Mouse (Mus musculus) Patski (cell line): ENCODE results near the gene Pan3. TPM values are rescaled to one million over a fixed set of nuclear protein-coding genes. Genes with fewer than 3 reads are reported as not detected.
A peak's percentile ranks its signal among the peaks of the same experiment; 100 is the strongest.

Experiments
- ATAC-seq: fragments of 100-300 bp; one replicate; pipeline ENCODE4 v1.8.0; 2021
- CTCF ChIA-PET: fragments of 350-600 bp; sonication (Branson Sonifier 250); formaldehyde crosslinking; loops from one replicate; lab custom pipeline; 2022; ENCODE audit warnings: inconsistent platforms; lab: Charles Lee
- POLR2A ChIA-PET: fragments of 350-600 bp; sonication (Branson Sonifier 250); formaldehyde crosslinking; loops from one replicate; lab custom pipeline; 2022; ENCODE audit warnings: antibody characterized with exemption, inconsistent platforms; lab: Charles Lee
- DNase-seq: peaks from one replicate; pipeline ENCODE4 v3.0.0-alpha.2; 2011; ENCODE audit warnings: low read depth, low spot score
- H3K27me3 ChIP-seq: fragments of 371-371 bp; one replicate; pipeline ENCODE4 v1.5.1; 2021
- CTCF ChIP-seq: fragments of 100-300 bp; IDR thresholded peaks from one replicate; pipeline ENCODE4 v1.5.1; 2021
- in situ Hi-C: fragments of 300-500 bp; cut with MboI; formaldehyde crosslinking; loops from 3 replicates; pipeline ENCODE4 v1.11.1; 2018; ENCODE audit warnings: low pct_unique_long_range_greater_than_20kb, mixed read lengths
- polyA plus RNA-seq: library from polyadenylated mRNA; unstranded; gene quantifications from one replicate; pipeline ENCODE4 v1.2.3, GENCODE M21; 2021

Gene Pan3
- polyA plus RNA-seq, 1 experiment from 2014 or later: 62.2 TPM

DNA sequence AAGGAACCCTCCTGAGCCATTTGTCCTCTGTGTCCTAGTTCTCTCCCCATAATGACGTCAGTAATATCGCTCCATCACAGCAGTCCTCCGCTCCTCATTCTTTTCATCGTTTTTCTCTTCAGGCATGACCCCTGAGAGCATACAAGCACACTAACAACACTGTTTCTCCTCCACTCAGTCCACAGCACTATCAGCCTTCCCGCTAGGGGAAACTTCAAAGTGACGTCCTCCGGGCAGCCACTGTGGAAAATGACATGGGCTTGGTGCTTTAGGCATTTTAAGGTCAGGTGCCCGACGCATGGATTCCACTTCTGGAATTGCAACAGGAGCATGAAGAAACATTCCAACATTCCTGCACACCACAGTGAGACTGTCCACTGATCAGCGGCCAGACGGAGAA is 28.9 kb upstream of the Pan3 start:
- no peak for TF ChIP-seq CTCF
- DNase-seq: no peak
- ChIA-PET CTCF (interaction anchor here (1.4 to 1.5 kb wide), 2 partner anchors 15 to 145 kb away, joined by 3 to 4 read pairs; no protein-coding TSS in a partner anchor), POLR2A (no interaction called here)
- peak; percentile 10 for ATAC-seq
- in situ Hi-C loops: loop anchor here (5.0 to 10.0 kb wide), 2 partner anchors 334 to 446 kb away; no protein-coding TSS in a partner anchor
- peaks cover 16% of the 10 kb centered on the region for H3K27me3 ChIP-seq

DNA sequence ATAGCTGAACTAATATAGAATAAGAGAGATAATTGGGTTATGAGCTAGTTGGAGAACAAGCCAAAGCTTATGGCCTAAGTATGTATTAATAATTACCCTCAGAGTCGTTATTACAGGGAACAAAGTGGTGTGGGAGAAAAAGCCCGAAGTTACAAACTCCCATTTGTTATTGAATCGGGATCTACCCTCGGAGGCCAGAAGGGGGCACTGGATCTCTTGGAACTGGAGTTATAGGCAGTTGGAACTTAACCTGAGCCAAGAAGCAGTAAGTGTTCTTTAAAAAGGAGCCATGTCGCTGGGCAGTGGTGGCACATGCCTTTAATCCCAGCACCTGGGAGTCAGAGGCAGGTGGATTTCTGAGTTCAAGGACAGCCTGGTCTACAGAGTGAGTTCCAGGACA is 27.5 kb upstream of the Pan3 start:
- ChIA-PET CTCF (interaction anchor here (0.8 to 1.5 kb wide), 9 partner anchors 16 to 322 kb away, joined by 3 to 4 read pairs (median 3); no protein-coding TSS in a partner anchor), POLR2A (no interaction called here)
- DNase-seq: no peak
- in situ Hi-C loops: loop anchor here (5.0 to 10.0 kb wide), 2 partner anchors 332 to 445 kb away; no protein-coding TSS in a partner anchor
- peak; percentile 69 for TF ChIP-seq CTCF
- ATAC-seq: no peak
- peaks cover 16% of the 10 kb centered on the region for H3K27me3 ChIP-seq

DNA sequence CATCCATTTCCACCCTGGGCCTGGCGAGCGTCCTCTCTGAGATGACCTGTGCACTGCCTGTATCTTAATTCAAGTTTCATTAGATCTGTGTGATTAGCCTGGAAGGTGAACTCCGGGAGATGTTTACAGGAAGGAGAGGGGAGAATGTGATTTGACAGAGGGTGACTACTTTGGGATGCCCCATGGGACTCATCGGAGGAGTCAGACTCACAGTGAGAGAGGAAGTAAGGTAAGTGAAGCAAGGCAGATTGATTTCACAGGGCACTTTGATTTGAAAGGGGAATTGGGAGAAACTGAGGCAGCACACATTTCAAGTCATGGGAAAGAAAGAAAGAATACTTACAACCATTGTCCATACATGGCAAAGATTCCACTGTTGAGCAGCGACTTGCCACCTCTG is 23.8 kb upstream of the Pan3 start:
- no peak for ATAC-seq
- in situ Hi-C loops: loop anchor here (10.0 kb wide), 1 partner anchor 329 kb away; no protein-coding TSS in a partner anchor
- TF ChIP-seq CTCF: no peak
- ChIA-PET POLR2A (no interaction called here), CTCF (interaction anchor here (0.6 kb wide), 1 partner anchor 13 kb away, joined by 4 read pairs; no protein-coding TSS in a partner anchor)
- DNase-seq: no peak
- peaks cover 3% of the 10 kb centered on the region for H3K27me3 ChIP-seq

DNA sequence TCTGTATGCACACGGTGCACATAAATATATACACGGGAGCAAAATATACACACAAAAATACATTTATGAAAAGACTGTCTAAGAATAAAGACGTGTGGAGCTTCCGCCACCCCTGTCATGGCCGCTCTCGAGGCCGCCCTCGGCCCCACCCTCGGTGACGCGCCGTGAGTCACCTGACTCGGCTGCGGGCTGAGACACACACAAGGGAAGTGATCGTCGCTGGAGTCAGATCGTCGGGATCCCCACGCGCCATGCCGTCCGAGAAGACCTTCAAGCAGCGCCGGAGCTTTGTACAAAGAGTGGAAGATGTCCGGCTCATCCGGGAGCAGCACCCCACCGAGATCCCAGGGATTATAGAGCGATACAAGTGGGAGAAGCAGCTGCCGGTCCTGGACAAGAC is 21.2 kb upstream of the Pan3 start:
- H3K27me3 ChIP-seq: no peaks in the 10 kb centered on the region
- ChIA-PET POLR2A (no interaction called here), CTCF (no interaction called here)
- TF ChIP-seq CTCF: no peak
- no peak for DNase-seq
- in situ Hi-C loops: loop anchor here (10.0 kb wide), 1 partner anchor 326 kb away; no protein-coding TSS in a partner anchor
- ATAC-seq: no peak

DNA sequence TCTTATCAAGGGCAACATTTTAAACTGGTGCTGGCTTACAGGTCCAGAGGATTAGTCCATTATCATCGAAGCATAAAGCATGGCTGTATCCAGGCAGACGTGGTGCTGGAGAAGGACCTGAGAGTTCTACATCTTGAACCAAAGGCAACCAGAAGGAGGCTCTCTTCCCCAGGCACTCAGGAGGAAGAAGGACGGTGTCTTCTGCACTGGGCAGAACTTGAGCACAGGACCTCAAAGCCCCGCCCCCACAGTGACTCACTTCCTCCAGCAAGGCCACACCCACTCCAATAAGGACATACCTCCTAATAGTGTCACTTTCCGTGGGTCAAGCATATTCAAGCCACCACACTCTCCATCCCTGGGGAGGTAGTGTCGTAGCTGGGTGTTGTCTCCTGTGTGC is 19.4 kb upstream of the Pan3 start:
- H3K27me3 ChIP-seq: no peaks in the 10 kb centered on the region
- ChIA-PET CTCF (no interaction called here), POLR2A (no interaction called here)
- DNase-seq (no peak), ATAC-seq (no peak)
- in situ Hi-C loops: no loop called here
- no peak for TF ChIP-seq CTCF

DNA sequence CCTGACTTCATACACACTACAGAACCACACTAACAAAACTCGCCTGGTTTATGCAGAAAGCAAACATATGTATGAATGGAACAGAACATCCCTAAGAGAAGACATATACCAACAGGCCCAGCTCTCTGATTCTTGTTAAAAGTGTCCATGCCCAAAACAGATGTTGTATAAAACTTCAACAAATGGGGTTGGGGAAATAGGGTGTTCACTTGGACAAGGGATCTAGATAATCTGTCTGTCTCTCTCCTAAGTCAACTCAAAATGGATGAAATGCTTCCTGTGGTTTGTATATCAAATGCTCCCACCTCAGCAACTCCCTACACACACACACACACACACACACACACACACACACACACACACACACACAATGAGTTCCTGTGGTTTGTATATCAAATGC is 12.0 kb upstream of the Pan3 start:
- H3K27me3 ChIP-seq: no peaks in the 10 kb centered on the region
- POLR2A ChIA-PET: no interaction called here
- in situ Hi-C loops: no loop called here
- ATAC-seq (no peak), DNase-seq (no peak)
- CTCF ChIA-PET: interaction anchor here (0.6 to 2.0 kb wide), 5 partner anchors 10 to 107 kb away, joined by 3 to 9 read pairs (median 3); no protein-coding TSS in a partner anchor
- TF ChIP-seq CTCF: no peak

DNA sequence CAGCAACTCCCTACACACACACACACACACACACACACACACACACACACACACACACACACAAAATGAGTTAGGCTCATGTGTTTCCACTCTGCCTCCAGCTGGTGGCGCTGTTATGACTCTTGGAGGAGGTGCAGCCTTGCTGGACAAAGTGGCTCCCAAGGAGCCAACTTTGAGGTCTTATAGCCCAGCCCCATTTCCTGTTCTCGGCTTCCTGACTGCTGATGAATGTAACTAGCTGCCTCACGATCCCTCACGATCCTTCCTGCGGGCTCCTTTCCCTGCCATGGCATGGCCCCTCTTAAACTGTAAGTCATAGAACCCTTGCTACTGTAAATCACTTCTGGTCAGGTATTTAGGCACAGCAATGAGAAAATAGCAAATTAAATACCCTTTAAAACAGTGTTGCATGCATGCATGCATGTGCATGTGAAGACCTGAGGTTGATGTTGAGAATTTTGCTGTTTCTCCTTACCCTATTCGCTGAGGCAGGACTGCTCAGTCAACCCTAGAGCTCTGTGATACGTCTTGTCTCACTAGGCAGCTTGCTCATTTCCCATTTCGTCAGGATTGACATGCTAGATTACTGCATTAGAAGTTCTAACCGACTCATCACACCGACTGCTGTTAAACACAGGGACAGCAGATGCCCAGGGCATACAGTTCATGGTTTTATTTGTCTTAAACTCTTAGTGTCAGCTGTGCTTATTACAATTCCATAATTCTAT is 11.4 kb upstream of the Pan3 start:
- CTCF ChIA-PET: interaction anchor here (0.6 to 2.0 kb wide), 10 partner anchors 9 to 128 kb away, joined by 3 to 9 read pairs (median 3); no protein-coding TSS in a partner anchor
- POLR2A ChIA-PET: interaction anchor here (0.6 to 1.9 kb wide), 2 partner anchors 11 to 1977 kb away, joined by 3 to 5 read pairs; partner anchors contain the start of gene Pan3
- in situ Hi-C loops: no loop called here
- H3K27me3 ChIP-seq: no peaks in the 10 kb centered on the region
- DNase-seq: no peak
- peak; percentile 65 for ATAC-seq
- TF ChIP-seq CTCF: peak; percentile 62

DNA sequence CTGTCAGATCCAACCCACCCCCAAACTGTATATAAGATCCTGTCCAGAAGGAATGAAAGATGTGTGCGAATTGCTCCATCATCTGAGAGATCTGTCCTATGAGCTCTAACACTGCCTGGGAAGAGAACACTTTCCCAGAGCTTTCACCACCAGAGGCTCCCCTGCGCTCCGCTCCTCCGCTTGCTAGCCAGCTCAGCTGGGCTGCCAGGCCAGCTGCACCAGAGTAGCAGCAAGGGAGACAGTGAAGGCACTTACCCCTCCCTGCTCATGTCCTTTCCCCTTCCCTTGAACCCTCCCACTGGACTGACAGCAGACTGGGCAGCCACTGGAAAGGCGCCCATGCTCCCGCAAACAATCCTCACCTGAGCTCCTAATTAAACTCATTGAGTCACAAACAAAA is 6.3 kb upstream of the Pan3 start:
- in situ Hi-C loops: loop anchor here (5.0 kb wide), 1 partner anchor 119 kb away; no protein-coding TSS in a partner anchor
- no peaks in the 10 kb centered on the region for H3K27me3 ChIP-seq
- ChIA-PET POLR2A (interaction anchor here (0.7 kb wide), 1 partner anchor 94 kb away, joined by 3 read pairs; no protein-coding TSS in a partner anchor), CTCF (interaction anchor here (1.1 to 1.3 kb wide), 3 partner anchors 8 to 98 kb away, joined by 3 read pairs; no protein-coding TSS in a partner anchor)
- DNase-seq (no peak), ATAC-seq (no peak)
- TF ChIP-seq CTCF: no peak

DNA sequence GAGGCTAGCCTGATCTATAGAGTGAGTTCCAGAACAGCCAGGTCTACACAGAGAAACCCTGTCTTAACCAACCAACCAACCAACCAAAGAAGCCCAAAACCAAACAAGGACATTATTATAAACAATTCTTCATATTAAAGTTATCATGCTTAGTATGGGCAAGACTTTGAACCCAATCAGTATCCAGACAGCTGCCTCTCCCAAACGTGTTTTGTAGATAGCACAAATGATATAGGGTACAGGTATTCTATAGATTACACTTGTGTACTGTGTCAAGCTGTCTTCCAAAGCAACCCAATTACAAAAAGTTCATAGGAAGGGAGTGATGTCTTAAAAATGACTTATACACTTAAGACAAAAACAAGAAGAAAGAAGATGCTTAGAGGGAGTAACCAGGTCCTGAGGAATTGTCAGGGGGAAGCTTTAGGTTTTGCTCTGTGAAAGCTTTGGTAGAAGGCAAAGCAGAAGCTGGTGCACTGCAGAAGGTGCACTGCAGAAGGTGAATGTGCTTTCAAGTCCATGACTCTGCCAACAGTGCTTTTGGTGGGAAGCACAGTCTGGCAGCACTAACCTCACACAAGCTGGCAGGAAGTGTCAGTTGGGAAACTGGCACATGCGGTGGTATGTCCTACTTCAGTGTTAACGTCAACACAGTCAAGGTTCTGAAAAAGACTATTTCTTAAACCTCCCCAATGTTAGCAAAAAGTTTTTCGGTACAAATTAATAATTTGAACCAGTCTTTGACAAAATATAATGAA is 3.7 kb upstream of the Pan3 start:
- CTCF ChIA-PET: interaction anchor here (1.1 to 2.2 kb wide), 2 partner anchors 8 to 24 kb away, joined by 3 to 9 read pairs; no protein-coding TSS in a partner anchor
- no peak for DNase-seq
- in situ Hi-C loops: no loop called here
- POLR2A ChIA-PET: no interaction called here
- no peak for TF ChIP-seq CTCF
- no peak for ATAC-seq
- H3K27me3 ChIP-seq: no peaks in the 10 kb centered on the region

DNA sequence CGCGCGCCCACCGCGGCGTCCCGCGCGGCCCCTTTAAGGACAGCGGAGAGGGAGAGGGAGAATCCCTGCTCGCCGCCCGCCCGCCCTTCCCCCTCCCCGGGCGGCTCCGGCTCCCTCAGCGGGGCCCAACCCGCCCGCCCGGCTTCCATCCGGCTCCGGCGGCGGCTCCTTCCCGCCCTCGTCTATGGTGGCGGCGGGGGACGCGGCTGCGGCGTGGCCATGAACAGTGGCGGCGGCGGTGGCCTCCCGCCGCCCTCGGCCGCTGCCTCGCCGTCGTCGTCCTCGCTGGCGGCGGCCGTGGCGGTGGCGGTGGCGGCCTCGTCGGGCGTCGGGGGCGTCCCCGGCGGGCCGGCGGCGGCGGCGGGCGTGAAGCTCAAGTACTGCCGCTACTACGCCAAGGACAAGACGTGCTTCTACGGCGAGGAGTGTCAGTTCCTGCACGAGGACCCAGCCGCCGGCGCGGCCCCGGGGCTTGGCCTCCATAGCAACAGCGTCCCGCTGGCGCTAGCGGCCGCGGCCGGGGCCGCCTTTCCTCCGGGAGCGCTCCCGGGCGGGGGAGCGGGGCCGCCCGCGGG is 487 bp downstream of the Pan3 start:
- ChIA-PET POLR2A (interaction anchor here (0.7 to 1.6 kb wide), 6 partner anchors 10 to 120 kb away, joined by 3 to 6 read pairs (median 4); no protein-coding TSS in a partner anchor), CTCF (interaction anchor here (1.2 to 1.5 kb wide), 2 partner anchors 10 to 17 kb away, joined by 3 read pairs; no protein-coding TSS in a partner anchor)
- in situ Hi-C loops: no loop called here
- DNase-seq: no peak
- TF ChIP-seq CTCF: no peak
- H3K27me3 ChIP-seq: no peaks in the 10 kb centered on the region
- peak; percentile 83 for ATAC-seq
